Mouse (Mus musculus): ENCODE measurements at regions not wholly inside any gene's neighbourhood (a gene's known extent, or its start where the extent isn't known, plus 50 kb on each side); places are given as distances from the start of the nearest gene placed in this dataset.
A peak's percentile ranks its signal among the peaks of the same experiment; 100 is the strongest.
"Not testable (repeated sequence)": the region's sequence is repeated elsewhere in the genome, so short reads cannot be mapped to it uniquely, and the experiment has no call there.

- no peak for TF ChIP-seq CTCF (IDR thresholded peaks at IDR 0.05; ENCODE audit: low read depth)
- ATAC-seq, result no peak
These were observed 118.6 kb upstream of the Fam3c start for GRCm38 (mm10) chr6:22474604-22475003.

GRCm38 (mm10) chr6:22474011-22474410 lies 118.0 kb upstream of the Fam3c start:
- ATAC-seq, result no peak

More at GRCm38 (mm10) chr6:22474604-22475003, 118.6 kb upstream of the Fam3c start:
- no peak overlapping the region for H3K27ac ChIP-seq (ENCODE audit: low read depth, low read length)
- no peaks in the 10 kb centered on the region for H3K36me3 ChIP-seq (ENCODE audit: control insufficient read depth, insufficient read depth)
- H3K9me3 ChIP-seq (ENCODE audit: control insufficient read depth), result no peaks in the 10 kb centered on the region
- H3K4me1 ChIP-seq (replicated peaks; ENCODE audit: control insufficient read depth, insufficient read depth, low read length), result no peaks in the 10 kb centered on the region
- H3K4me2 ChIP-seq (replicated peaks; ENCODE audit: low read depth), result no peak overlapping the region
- no peak overlapping the region for H3K4me3 ChIP-seq (ENCODE audit: low read depth, low read length)
- 68% methylated on average over 4 of the region's 4 CpGs for WGBS
- no peak overlapping the region for H3K9ac ChIP-seq (ENCODE audit: low read depth, low read length)
- H3K27me3 ChIP-seq (replicated peaks; ENCODE audit: control insufficient read depth, insufficient read depth, low read length), result no peaks in the 10 kb centered on the region

GRCm38 (mm10) chr6:22472400-22472799 lies 116.4 kb upstream of the Fam3c start:
- not testable (repeated sequence) for ATAC-seq; H3K4me3 ChIP-seq (ENCODE audit: low read depth, low read length); H3K27me3 ChIP-seq (replicated peaks; ENCODE audit: control insufficient read depth, insufficient read depth, low read length); H3K9me3 ChIP-seq (ENCODE audit: control insufficient read depth); H3K9ac ChIP-seq (ENCODE audit: low read depth, low read length); H3K4me1 ChIP-seq (replicated peaks; ENCODE audit: control insufficient read depth, insufficient read depth, low read length); H3K36me3 ChIP-seq (ENCODE audit: control insufficient read depth, insufficient read depth); H3K27ac ChIP-seq (ENCODE audit: low read depth, low read length); H3K4me2 ChIP-seq (replicated peaks; ENCODE audit: low read depth)
- WGBS, result 84% methylated on average over 5 of the region's 5 CpGs

More at GRCm38 (mm10) chr6:22474011-22474410, 118.0 kb upstream of the Fam3c start:
- Histone ChIP-seq H3K9me3 (ENCODE audit: control insufficient read depth) (no peaks in the 10 kb centered on the region), H3K27me3 (replicated peaks; ENCODE audit: control insufficient read depth, insufficient read depth, low read length) (no peaks in the 10 kb centered on the region), H3K27ac (ENCODE audit: low read depth, low read length) (no peak overlapping the region), H3K4me2 (replicated peaks; ENCODE audit: low read depth) (no peak overlapping the region), H3K36me3 (ENCODE audit: control insufficient read depth, insufficient read depth) (no peaks in the 10 kb centered on the region), H3K4me1 (replicated peaks; ENCODE audit: control insufficient read depth, insufficient read depth, low read length) (no peaks in the 10 kb centered on the region), H3K4me3 (ENCODE audit: low read depth, low read length) (no peak overlapping the region), H3K9ac (ENCODE audit: low read depth, low read length) (no peak overlapping the region)
- no peak for TF ChIP-seq CTCF (IDR thresholded peaks at IDR 0.05; ENCODE audit: low read depth)
- 65% methylated on average over 2 of the region's 2 CpGs for WGBS

GRCm38 (mm10) chr6:22467334-22467993 lies 111.4 kb upstream of the Fam3c start:
- Histone ChIP-seq H3K4me3 (ENCODE audit: low read depth, low read length) (no peak overlapping the region), H3K27me3 (replicated peaks; ENCODE audit: control insufficient read depth, insufficient read depth, low read length) (no peaks in the 10 kb centered on the region), H3K9me3 (ENCODE audit: control insufficient read depth) (0 out of 2 replicates have a peak, but pooled peaks cover 5% of the 10 kb centered on the region), H3K27ac (ENCODE audit: low read depth, low read length) (no peak overlapping the region), H3K36me3 (ENCODE audit: control insufficient read depth, insufficient read depth) (no peaks in the 10 kb centered on the region), H3K4me1 (replicated peaks; ENCODE audit: control insufficient read depth, insufficient read depth, low read length) (no peaks in the 10 kb centered on the region), H3K4me2 (replicated peaks; ENCODE audit: low read depth) (no peak overlapping the region), H3K9ac (ENCODE audit: low read depth, low read length) (no peak overlapping the region)
- no peak for TF ChIP-seq CTCF (IDR thresholded peaks at IDR 0.05; ENCODE audit: low read depth)
- WGBS, result 52% methylated on average over 11 of the region's 11 CpGs
- ATAC-seq, result peak; percentile 53; the same call in 1 of the 2 replicates

GRCm38 (mm10) chr6:22465926-22466325 lies 109.9 kb upstream of the Fam3c start:
- H3K4me3 ChIP-seq (ENCODE audit: low read depth, low read length), result no peak overlapping the region
- ATAC-seq, result no peak
- no peak for TF ChIP-seq CTCF (IDR thresholded peaks at IDR 0.05; ENCODE audit: low read depth)
- no peaks in the 10 kb centered on the region for H3K4me1 ChIP-seq (replicated peaks; ENCODE audit: control insufficient read depth, insufficient read depth, low read length)
- H3K9ac ChIP-seq (ENCODE audit: low read depth, low read length), result no peak overlapping the region
- H3K36me3 ChIP-seq (ENCODE audit: control insufficient read depth, insufficient read depth), result no peaks in the 10 kb centered on the region
- no peak overlapping the region for H3K27ac ChIP-seq (ENCODE audit: low read depth, low read length)
- WGBS, result 84% methylated on average over 1 of the region's 1 CpGs
- 0 out of 2 replicates have a peak, but pooled peaks cover 5% of the 10 kb centered on the region for H3K9me3 ChIP-seq (ENCODE audit: control insufficient read depth)
- H3K4me2 ChIP-seq (replicated peaks; ENCODE audit: low read depth), result no peak overlapping the region
- no peaks in the 10 kb centered on the region for H3K27me3 ChIP-seq (replicated peaks; ENCODE audit: control insufficient read depth, insufficient read depth, low read length)

- no peak for ATAC-seq
- Histone ChIP-seq H3K36me3 (ENCODE audit: control insufficient read depth, insufficient read depth) (no peaks in the 10 kb centered on the region), H3K4me1 (replicated peaks; ENCODE audit: control insufficient read depth, insufficient read depth, low read length) (no peaks in the 10 kb centered on the region), H3K9ac (ENCODE audit: low read depth, low read length) (no peak overlapping the region), H3K27ac (ENCODE audit: low read depth, low read length) (no peak overlapping the region), H3K9me3 (ENCODE audit: control insufficient read depth) (no peaks in the 10 kb centered on the region), H3K4me3 (ENCODE audit: low read depth, low read length) (no peak overlapping the region), H3K4me2 (replicated peaks; ENCODE audit: low read depth) (no peak overlapping the region), H3K27me3 (replicated peaks; ENCODE audit: control insufficient read depth, insufficient read depth, low read length) (no peaks in the 10 kb centered on the region)
- TF ChIP-seq CTCF (IDR thresholded peaks at IDR 0.05; ENCODE audit: low read depth), result no peak
- 77% methylated on average over 7 of the region's 7 CpGs for WGBS
These were observed 103.5 kb upstream of the Fam3c start for GRCm38 (mm10) chr6:22459440-22460016.

All from intestine, postnatal 0 days (tissue).